Mouse (Mus musculus) adrenal gland, postnatal 36 days (tissue): ENCODE results near the gene Entpd2. TPM values are rescaled to one million over a fixed set of nuclear protein-coding genes. Genes with fewer than 3 reads are reported as not detected.
"Not testable (repeated sequence)": the region's sequence is repeated elsewhere in the genome, so short reads cannot be mapped to it uniquely, and the experiment has no call there.

Experiments used
- DNase-seq, 2 experiments: peaks; one replicate each; pipeline ENCODE4 v3.0.0; 2021; ENCODE audit warnings: mixed read lengths in 1 of 2
- total RNA-seq, 2 experiments: library from RNA; stranded (reverse); gene quantifications; 2 replicates each; pipeline ENCODE4 v1.2.3; 2021

Gene Entpd2
- total RNA-seq, 2 experiments from 2014 or later: 5.0 to 7.8 TPM

GRCm38 (mm10) chr2:25394281-25395221 lies 1.1 kb upstream of the Entpd2 start:
- no peak for DNase-seq

DNA sequence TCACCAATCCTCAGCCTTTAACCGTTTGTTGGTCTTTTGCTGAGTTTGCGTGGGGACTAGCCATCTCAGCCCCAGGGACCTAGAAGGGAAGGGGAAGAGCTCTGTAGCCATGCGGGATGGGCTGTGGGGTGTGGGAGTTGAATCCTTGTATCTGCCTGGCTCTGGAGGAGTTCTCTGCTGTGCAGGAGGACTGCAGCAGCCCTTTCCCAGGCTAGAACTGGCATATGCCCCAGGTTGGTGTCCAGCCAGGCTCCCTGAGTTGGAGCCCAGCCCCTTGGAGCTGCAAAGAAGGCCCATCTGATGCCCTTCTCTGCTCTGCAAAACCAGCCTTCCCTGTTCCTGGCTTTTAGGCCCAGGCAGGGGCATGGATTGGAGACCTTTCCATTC lies 916 bp downstream of the Entpd2 start:
- no peak for DNase-seq

- no peak for DNase-seq
Measured at GRCm38 (mm10) chr2:25397010-25397409, 1.3 kb downstream of the Entpd2 start.

DNA sequence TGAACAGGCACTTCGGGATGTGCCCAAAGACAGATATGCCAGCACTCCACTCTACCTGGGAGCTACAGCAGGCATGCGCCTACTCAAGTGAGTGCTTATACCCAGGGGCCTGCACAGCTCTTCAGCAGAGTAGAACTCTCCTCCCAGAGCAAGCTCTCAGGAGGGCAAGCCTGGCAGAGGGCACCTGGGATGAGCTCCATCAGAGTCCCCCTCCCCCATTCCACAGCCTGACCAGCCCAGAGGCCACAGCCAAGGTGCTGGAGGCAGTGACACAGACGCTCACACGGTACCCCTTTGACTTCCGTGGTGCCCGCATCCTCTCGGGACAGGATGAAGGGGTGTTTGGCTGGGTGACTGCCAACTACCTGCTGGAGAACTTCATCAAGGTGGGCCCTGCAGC lies 2.4 kb downstream of the Entpd2 start:
- no peak for DNase-seq

- DNase-seq: no peak
Measured at GRCm38 (mm10) chr2:25399051-25399450, 3.4 kb downstream of the Entpd2 start, which contains the start of gene Npdc1. TSS of gene Npdc1 (plus strand) at chr2:25399351.

GRCm38 (mm10) chr2:25400291-25400690 lies 4.6 kb downstream of the Entpd2 start:
- DNase-seq: no peak

GRCm38 (mm10) chr2:25400764-25401163 lies 5.1 kb downstream of the Entpd2 start:
- peak; percentile 78 to 87 for DNase-seq

DNA sequence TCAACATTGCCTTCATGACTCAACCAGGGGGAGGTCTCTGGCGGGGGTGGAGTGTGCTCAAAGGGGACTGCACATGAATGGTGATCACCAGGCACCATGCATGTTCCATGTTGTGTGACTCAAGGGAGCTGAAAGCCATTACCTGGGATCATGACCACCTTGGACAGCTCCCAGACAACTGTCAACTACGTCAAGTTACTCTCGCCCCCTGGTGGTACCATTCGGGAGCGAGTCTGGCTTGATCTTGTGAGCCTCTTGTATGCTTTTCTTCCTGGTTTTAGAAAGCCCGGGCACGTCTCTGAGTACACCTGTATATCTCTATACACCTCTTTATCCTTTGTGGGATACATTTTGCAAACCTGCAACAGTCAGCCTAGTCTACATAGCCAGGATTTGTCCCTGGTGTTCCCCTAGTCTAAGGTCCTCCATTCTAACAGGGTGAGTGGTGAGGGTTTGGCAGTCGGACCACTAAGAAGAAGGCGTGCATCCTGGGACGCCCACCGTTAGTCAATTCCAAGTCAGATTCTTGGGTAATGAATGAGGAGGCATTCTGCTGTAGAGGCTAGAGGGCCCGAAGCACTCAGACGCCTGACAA lies 6.8 kb downstream of the Entpd2 start:
- peak; percentile 68 to 80 for DNase-seq

DNA sequence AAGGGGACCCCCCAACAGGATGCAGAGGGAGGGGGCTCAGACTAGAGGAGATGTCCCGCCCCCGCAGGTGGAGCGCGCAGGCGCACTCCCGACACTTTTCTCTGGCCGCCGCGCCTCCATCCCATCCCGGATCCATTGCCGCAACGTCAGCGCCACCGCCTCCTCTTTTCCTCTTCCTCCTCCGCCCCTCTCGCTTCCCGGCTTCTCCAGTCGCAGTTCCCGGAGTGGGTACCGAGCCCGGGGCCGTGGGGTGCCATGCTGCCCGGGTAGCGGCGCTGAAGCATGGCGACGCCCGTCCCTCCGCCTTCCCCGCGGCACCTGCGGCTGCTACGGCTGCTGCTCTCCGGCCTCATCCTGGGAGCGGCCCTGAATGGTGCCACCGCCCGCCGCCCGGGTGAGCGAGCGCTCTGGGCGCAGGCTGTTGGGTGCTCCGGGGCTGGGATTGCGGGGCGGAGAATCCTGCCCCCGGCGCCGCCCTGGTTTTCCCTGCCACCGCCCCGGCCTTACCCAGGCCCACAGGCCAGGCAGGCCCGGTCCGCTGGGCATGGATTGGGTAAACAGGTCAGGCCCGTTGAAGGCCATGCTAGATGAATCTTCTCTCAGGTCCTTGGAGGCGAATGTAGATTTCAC lies 7.4 kb downstream of the Entpd2 start:
- DNase-seq: peak; percentile 84 to 86

DNA sequence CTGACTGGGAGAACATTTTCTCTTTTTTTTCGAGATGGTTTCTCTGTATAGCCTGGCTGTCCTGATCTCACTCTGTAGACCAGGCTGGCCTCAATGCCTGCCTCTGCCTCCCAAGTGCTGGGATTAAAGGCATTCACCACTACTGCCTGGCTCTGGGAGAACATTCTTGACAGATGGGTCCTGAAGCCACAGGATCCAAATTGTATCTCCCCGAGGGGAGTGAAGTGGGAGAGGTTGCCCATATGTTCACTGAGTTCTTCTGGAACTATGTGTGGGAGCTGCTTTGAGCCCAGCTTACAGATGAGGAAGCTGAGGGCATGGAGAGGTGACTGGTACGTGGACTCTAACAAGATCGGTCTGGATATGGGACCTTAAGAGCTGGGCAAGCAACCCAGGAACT lies 8.3 kb downstream of the Entpd2 start:
- DNase-seq: no peak

DNA sequence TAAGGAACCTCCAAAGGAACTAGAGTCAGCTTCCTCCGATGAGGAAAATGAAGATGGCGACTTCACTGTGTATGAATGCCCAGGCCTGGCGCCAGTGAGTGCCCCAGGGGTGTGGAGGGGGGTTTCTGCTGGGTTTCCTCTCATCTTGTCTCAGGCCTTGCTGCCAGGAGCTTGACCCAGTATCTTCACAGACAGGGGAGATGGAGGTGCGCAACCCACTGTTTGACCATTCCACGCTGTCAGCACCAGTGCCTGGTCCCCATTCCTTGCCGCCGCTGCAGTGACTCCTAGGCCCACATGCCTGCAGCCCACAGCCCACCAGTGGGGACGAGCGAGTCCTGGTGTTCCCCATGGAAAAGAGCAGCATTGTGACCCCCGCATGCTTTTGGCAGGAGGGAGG lies 13.2 kb downstream of the Entpd2 start:
- no peak for DNase-seq

- not testable (repeated sequence) for DNase-seq
Measured at GRCm38 (mm10) chr2:25413436-25413835, 17.8 kb downstream of the Entpd2 start.

DNA sequence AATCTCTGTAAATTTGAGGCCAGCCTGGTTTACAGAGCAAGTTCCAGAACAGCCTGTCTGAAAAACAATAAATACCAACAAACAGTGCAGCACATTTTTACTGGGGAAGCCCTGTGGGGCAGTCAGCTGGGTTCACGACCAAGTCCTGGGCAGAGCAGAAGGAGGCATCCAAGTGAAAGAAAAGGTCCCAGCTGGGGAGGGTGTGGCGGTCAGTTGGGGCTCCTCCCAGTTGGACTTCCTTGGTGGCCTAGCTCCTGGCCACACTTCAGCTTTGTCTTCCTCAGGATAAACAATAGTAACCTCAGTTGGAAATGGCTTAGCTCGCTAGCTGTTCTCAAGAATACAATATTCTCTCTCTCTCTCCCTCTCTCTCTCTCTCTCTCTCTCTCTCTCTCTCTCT lies 21.8 kb downstream of the Entpd2 start:
- peak in 1 of 2 experiments; percentile 37 for DNase-seq

- DNase-seq: peak; percentile 46 to 68
Measured at GRCm38 (mm10) chr2:25421896-25422295, 26.2 kb downstream of the Entpd2 start.

DNA sequence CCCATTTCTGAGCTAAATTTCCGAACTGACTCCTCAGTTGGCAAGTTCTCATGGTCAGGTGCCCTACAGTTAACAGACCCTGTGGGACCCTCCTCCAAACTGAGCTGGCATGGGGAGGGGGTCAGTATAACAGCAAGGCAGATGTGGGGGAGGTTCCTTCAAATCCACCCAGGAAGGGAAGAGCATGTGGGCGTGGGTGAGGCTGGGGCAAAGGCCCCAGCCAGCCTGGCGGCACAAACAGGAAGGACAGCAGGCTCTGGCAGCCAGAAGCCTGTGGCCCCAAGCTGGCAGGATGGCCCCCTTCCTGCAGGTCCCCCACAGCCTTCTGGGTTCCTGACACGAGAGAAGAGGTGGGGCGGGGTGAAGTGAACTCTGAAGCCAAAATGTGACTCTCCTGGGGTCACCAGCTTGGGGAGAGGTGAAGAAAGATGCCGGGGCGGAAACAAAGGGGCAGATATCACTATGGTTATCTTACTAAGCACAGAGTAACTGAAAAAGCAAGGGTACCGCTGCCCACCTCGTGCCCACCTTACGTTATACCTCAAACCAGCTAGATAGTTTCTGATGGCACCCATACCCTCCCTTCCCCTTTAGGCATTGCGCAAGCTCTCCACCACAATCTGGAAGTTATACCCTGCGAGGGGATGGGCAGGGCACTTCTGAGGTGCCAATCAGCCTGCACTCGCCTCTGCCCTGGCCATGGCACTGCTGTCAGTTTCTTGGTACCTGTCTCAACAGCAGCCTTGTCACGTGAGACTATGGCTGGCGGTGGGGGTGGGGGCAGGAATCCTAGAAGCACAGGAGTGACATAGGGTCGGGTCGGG lies 27.1 kb downstream of the Entpd2 start, which contains the start of gene Fut7:
Gene Fut7 (plus strand): TSS at position 681 of the 824 bp plus-strand sequence.
- DNase-seq: peak in 1 of 2 experiments; percentile 15

- DNase-seq: no peak
Measured at GRCm38 (mm10) chr2:25423626-25424025, 28.0 kb downstream of the Entpd2 start.

- DNase-seq: no peak
Measured at GRCm38 (mm10) chr2:25425481-25425880, 29.8 kb downstream of the Entpd2 start.

GRCm38 (mm10) chr2:25426721-25427191 lies 31.1 kb downstream of the Entpd2 start:
- DNase-seq: peak; percentile 68 to 81

- no peak for DNase-seq
Measured at GRCm38 (mm10) chr2:25427256-25427655, 31.6 kb downstream of the Entpd2 start.

DNA sequence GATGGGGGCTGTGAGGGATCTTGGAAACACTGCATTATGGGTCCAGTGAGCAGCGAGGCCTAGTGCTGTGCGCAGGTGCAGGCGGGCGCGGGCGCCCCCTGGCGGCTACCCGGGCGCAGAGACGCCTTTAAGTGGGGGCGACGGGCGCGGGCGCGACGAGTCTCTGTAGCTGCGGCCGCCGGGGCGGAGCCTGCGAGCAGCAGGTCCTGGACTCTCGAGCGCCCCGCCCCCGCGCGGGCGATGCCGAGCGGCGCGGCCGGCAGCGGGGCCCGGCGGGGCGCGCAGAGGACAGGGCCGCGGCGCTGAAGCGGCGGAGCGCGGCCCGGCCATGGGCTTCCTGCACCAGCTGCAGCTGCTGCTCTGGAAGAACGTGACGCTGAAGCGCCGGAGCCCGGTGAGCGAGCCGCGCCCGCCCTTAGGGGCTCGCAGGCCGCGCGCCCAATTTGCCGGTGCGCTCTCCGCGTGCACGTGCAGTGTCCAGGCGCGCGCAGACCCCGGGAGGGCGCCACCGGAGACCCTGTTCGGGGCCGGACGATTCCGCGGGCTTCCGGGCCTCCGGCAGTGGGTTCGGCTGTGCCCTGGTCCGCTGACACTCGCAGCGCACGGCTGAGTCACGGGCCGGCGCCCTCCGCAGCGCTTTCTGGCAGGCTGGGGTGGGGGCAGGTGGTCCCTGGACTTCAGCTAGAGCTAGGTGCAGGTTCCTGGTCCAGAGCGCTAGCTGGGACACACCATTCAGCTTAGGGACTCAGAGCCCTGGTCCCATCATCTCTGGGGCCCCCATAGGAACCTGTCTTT lies 33.0 kb downstream of the Entpd2 start, which contains the start of gene Abca2:
Gene Abca2 (plus strand): TSS at position 262 of the 795 bp plus-strand sequence.
- DNase-seq: peak; percentile 96 to 98
